Mouse (Mus musculus) adrenal gland (tissue): ENCODE data around the gene A730015C16Rik.

Experiments
- intact Hi-C: fragments of 180-260 bp; cut with DNase I; formaldehyde crosslinking; loops from one replicate; pipeline ENCODE4 v1.15.1; 2025

Gene A730015C16Rik

GRCm38 (mm10) chr4:108832916-108833827 lies 15.2 kb downstream of the A730015C16Rik start, which contains the start of gene Btf3l4:
TSS of gene Btf3l4 (minus strand) at chr4:108833614.
- intact Hi-C loops = no loop called here

- intact Hi-C loops = no loop called here
Observed at GRCm38 (mm10) chr4:108830698-108831097, 17.7 kb downstream of the A730015C16Rik start.

- intact Hi-C loops = no loop called here
Observed at GRCm38 (mm10) chr4:108826643-108827042, 21.8 kb downstream of the A730015C16Rik start.

GRCm38 (mm10) chr4:108826096-108826495 lies 22.3 kb downstream of the A730015C16Rik start:
- intact Hi-C loops = no loop called here

- intact Hi-C loops = no loop called here
Observed at GRCm38 (mm10) chr4:108825677-108826076, 22.7 kb downstream of the A730015C16Rik start.

- intact Hi-C loops = no loop called here
Observed at GRCm38 (mm10) chr4:108811550-108811949, 36.9 kb downstream of the A730015C16Rik start.

- intact Hi-C loops = no loop called here
Observed at GRCm38 (mm10) chr4:108811142-108811541, 37.3 kb downstream of the A730015C16Rik start.

GRCm38 (mm10) chr4:108803535-108803934 lies 44.9 kb downstream of the A730015C16Rik start:
- intact Hi-C loops = no loop called here

GRCm38 (mm10) chr4:108798083-108798830 lies 50.2 kb downstream of the A730015C16Rik start:
- intact Hi-C loops = loop anchor here (5.0 kb wide), 2 partner anchors 74 to 179 kb away; no protein-coding TSS in a partner anchor
